Mouse (Mus musculus): ENCODE measurements at regions not wholly inside any gene's neighbourhood (a gene's known extent, or its start where the extent isn't known, plus 50 kb on each side); places are given as distances from the start of the nearest gene placed in this dataset.

GRCm38 (mm10) chr16:86117959-86118358, 216.3 kb upstream of the Adamts5 start:
- Histone ChIP-seq H3K27ac (ENCODE audit: insufficient read depth, low read length) (no peak overlapping the region), H3K4me3 (replicated peaks; ENCODE audit: insufficient read depth, low read depth, low read length) (no peak overlapping the region), H3K4me1 (ENCODE audit: control insufficient read depth, insufficient read depth, low read length) (no peaks in the 10 kb centered on the region), H3K27me3 (ENCODE audit: control insufficient read depth, insufficient read depth, low read length) (no peaks in the 10 kb centered on the region)
- no peak for DNase-seq
- TF ChIP-seq CTCF (IDR thresholded peaks at IDR 0.05; ENCODE audit: borderline replicate concordance, insufficient read depth, low read depth, low read length): no peak

DNA sequence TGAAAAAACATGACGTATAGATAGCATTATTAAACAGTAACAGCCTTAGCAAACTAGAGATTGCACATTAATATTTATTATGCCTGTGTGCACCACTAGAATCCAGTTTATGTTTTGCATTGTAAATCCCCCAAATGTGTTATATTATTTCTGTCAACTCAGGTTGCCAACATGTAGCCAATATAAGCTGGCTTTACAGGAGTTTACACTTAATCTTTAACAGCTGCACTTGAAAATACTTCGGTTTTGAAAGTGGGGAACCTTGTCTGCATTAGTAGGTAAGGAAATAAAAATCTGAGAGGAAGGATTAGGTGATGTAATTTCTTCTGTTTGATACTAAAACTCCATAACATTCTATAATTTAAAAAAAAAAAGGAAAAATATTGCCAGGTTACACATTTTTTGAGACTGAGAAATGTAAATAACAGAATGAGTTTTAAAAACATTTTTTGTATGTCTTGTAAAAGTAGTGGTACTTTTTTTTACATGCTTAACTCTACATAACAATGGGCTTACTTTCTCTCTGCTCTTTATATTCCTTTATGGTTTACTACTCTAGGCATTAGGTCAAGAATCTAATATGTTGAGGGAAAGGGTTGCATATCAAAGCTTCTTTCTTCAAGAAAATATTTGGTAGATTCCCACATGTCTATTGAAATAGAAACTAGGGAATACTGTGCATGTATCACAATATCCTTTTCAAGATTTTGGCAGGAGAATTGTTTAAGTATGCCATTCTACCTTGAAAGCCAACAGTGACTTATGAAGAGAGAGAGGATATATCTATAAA, 214.2 kb upstream of the Adamts5 start:
- 78% methylated on average over 2 of the region's 2 CpGs for WGBS
- DNase-seq: no peak
- Histone ChIP-seq H3K4me3 (replicated peaks; ENCODE audit: insufficient read depth, low read depth, low read length) (no peak overlapping the region), H3K27me3 (ENCODE audit: control insufficient read depth, insufficient read depth, low read length) (no peaks in the 10 kb centered on the region), H3K4me1 (ENCODE audit: control insufficient read depth, insufficient read depth, low read length) (no peaks in the 10 kb centered on the region), H3K27ac (ENCODE audit: insufficient read depth, low read length) (no peak overlapping the region)
- no peak for TF ChIP-seq POLR2A (IDR thresholded peaks at IDR 0.05; ENCODE audit: borderline replicate concordance, insufficient read depth, low read length)

DNA sequence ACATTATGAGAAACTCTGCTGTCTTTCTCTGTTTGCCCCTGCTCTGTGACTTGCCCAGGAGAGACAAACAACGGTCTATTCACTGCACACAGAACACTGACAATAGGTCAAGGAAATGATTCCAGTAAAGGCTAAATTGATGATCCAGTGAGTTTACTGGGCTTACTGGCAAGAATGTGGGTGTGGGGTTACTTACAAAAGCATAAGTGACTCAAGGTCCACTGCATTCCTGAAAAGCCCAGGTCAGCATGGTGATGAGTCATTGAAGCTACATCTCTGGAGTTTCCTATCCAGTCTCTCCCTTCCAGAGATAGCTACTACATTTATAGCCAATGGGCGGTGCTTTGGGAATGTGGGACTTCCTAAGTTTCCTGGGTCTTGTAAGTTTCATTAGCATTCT, 192.8 kb upstream of the Adamts5 start:
- TF ChIP-seq POLR2A (IDR thresholded peaks at IDR 0.05; ENCODE audit: borderline replicate concordance, insufficient read depth, low read length) (no peak), CTCF (IDR thresholded peaks at IDR 0.05; ENCODE audit: borderline replicate concordance, insufficient read depth, low read depth, low read length) (no peak)
- DNase-seq: no peak
- Histone ChIP-seq H3K4me3 (replicated peaks; ENCODE audit: insufficient read depth, low read depth, low read length) (no peak overlapping the region), H3K27me3 (ENCODE audit: control insufficient read depth, insufficient read depth, low read length) (no peaks in the 10 kb centered on the region), H3K27ac (ENCODE audit: insufficient read depth, low read length) (no peak overlapping the region), H3K4me1 (ENCODE audit: control insufficient read depth, insufficient read depth, low read length) (no peaks in the 10 kb centered on the region)
- WGBS: 89% methylated on average over 2 of the region's 2 CpGs

- no peak overlapping the region for H3K4me3 ChIP-seq (replicated peaks; ENCODE audit: insufficient read depth, low read depth, low read length)
- 91% methylated on average over 6 of the region's 6 CpGs for WGBS
- no peak overlapping the region for H3K27ac ChIP-seq (ENCODE audit: insufficient read depth, low read length)
- DNase-seq: no peak
- TF ChIP-seq POLR2A (IDR thresholded peaks at IDR 0.05; ENCODE audit: borderline replicate concordance, insufficient read depth, low read length) (no peak), CTCF (IDR thresholded peaks at IDR 0.05; ENCODE audit: borderline replicate concordance, insufficient read depth, low read depth, low read length) (no peak)
- no peaks in the 10 kb centered on the region for H3K27me3 ChIP-seq (ENCODE audit: control insufficient read depth, insufficient read depth, low read length)
- H3K4me1 ChIP-seq (ENCODE audit: control insufficient read depth, insufficient read depth, low read length): no peaks in the 10 kb centered on the region
These were observed 188.5 kb upstream of the Adamts5 start for GRCm38 (mm10) chr16:86090175-86090574.

GRCm38 (mm10) chr16:86087421-86087820, 185.8 kb upstream of the Adamts5 start:
- WGBS: 51% methylated on average over 3 of the region's 3 CpGs
- H3K27ac ChIP-seq (ENCODE audit: insufficient read depth, low read length): no peak overlapping the region
- H3K4me3 ChIP-seq (replicated peaks; ENCODE audit: insufficient read depth, low read depth, low read length): no peak overlapping the region
- H3K27me3 ChIP-seq (ENCODE audit: control insufficient read depth, insufficient read depth, low read length): no peaks in the 10 kb centered on the region
- DNase-seq: no peak
- no peak for TF ChIP-seq CTCF (IDR thresholded peaks at IDR 0.05; ENCODE audit: borderline replicate concordance, insufficient read depth, low read depth, low read length)
- no peak for TF ChIP-seq POLR2A (IDR thresholded peaks at IDR 0.05; ENCODE audit: borderline replicate concordance, insufficient read depth, low read length)
- H3K4me1 ChIP-seq (ENCODE audit: control insufficient read depth, insufficient read depth, low read length): no peaks in the 10 kb centered on the region

DNA sequence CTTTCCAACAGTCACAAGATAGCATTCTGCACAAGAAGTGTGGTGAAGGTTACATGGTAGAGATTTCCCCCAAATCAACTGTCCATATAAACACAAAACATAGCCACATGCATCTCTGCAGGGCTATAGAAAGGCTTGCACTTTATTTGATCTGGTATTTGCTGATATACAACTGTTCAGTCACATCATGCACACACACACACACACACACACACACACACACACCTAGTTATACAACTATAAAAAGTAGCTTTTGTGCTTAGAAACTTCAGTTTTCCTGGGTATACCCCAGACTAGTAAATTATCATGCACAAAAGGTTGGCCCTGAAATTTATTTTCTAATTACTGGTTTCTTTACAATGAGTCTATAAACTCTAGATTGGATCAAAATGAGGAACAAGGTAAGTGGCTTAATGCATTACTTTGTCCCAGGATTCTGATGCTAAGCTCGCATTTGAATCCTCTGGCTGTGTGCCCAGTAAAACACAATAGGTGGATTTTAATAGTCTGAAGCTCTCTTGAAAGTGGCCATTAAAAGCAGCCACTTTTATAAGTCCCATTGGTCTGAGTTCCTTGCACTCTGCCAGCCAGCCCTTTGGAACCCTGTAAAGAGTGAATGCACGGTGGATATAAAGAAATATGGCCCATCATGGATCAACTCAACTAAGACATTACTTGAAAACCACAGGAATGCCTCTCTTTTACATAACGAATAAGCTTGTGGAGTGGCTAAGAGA, 166.2 kb upstream of the Adamts5 start:
- H3K4me3 ChIP-seq (replicated peaks; ENCODE audit: insufficient read depth, low read depth, low read length): no peak overlapping the region
- H3K27me3 ChIP-seq (ENCODE audit: control insufficient read depth, insufficient read depth, low read length): no peaks in the 10 kb centered on the region
- TF ChIP-seq CTCF (IDR thresholded peaks at IDR 0.05; ENCODE audit: borderline replicate concordance, insufficient read depth, low read depth, low read length) (no peak), POLR2A (IDR thresholded peaks at IDR 0.05; ENCODE audit: borderline replicate concordance, insufficient read depth, low read length) (no peak)
- DNase-seq: no peak
- H3K4me1 ChIP-seq (ENCODE audit: control insufficient read depth, insufficient read depth, low read length): no peaks in the 10 kb centered on the region
- no peak overlapping the region for H3K27ac ChIP-seq (ENCODE audit: insufficient read depth, low read length)
- WGBS: 30% methylated on average over 3 of the region's 3 CpGs

- 84% methylated on average over 5 of the region's 5 CpGs for WGBS
- TF ChIP-seq CTCF (IDR thresholded peaks at IDR 0.05; ENCODE audit: borderline replicate concordance, insufficient read depth, low read depth, low read length) (no peak), POLR2A (IDR thresholded peaks at IDR 0.05; ENCODE audit: borderline replicate concordance, insufficient read depth, low read length) (no peak)
These were observed 158.5 kb upstream of the Adamts5 start for GRCm38 (mm10) chr16:86060087-86060486.

GRCm38 (mm10) chr16:86044695-86045094, 143.1 kb upstream of the Adamts5 start:
- TF ChIP-seq POLR2A (IDR thresholded peaks at IDR 0.05; ENCODE audit: borderline replicate concordance, insufficient read depth, low read length) (no peak), CTCF (IDR thresholded peaks at IDR 0.05; ENCODE audit: borderline replicate concordance, insufficient read depth, low read depth, low read length) (no peak)
- 90% methylated on average over 2 of the region's 2 CpGs for WGBS
- DNase-seq: no peak
- Histone ChIP-seq H3K27ac (ENCODE audit: insufficient read depth, low read length) (no peak overlapping the region), H3K4me1 (ENCODE audit: control insufficient read depth, insufficient read depth, low read length) (no peaks in the 10 kb centered on the region), H3K4me3 (replicated peaks; ENCODE audit: insufficient read depth, low read depth, low read length) (no peak overlapping the region), H3K27me3 (ENCODE audit: control insufficient read depth, insufficient read depth, low read length) (no peaks in the 10 kb centered on the region)

More at GRCm38 (mm10) chr16:86060087-86060486, 158.5 kb upstream of the Adamts5 start:
- no peak for DNase-seq
- Histone ChIP-seq H3K27me3 (ENCODE audit: control insufficient read depth, insufficient read depth, low read length) (no peaks in the 10 kb centered on the region), H3K4me3 (replicated peaks; ENCODE audit: insufficient read depth, low read depth, low read length) (no peak overlapping the region), H3K27ac (ENCODE audit: insufficient read depth, low read length) (no peak overlapping the region), H3K4me1 (ENCODE audit: control insufficient read depth, insufficient read depth, low read length) (no peaks in the 10 kb centered on the region)
